Mouse (Mus musculus) midbrain, embryonic 10.5 days (tissue): ENCODE measurements around the gene Larp1. TPM values are rescaled to one million over a fixed set of nuclear protein-coding genes. Genes with fewer than 3 reads are reported as not detected.

ENCODE experiments used
- DNase-seq: peaks from one replicate; pipeline ENCODE4 v3.0.0-alpha.2; 2017; ENCODE audit warnings: low spot score
- H3K27ac ChIP-seq: fragments of 300-500 bp; sonication (generic); replicated peaks from 2 replicates; pipeline ENCODE4 v1.5.1; 2016; ENCODE audit warnings: mild to moderate bottlenecking
- H3K27me3 ChIP-seq: fragments of 300-500 bp; sonication (generic); 2 replicates; pipeline ENCODE4 v1.6.1; 2016; ENCODE audit warnings: low read depth, mild to moderate bottlenecking; ENCODE audit not compliant: poor library complexity, severe bottlenecking
- H3K36me3 ChIP-seq: fragments of 300-500 bp; sonication (generic); 2 replicates; pipeline ENCODE4 v1.6.1; 2016; ENCODE audit warnings: mild to moderate bottlenecking, moderate library complexity
- H3K4me1 ChIP-seq: fragments of 300-500 bp; sonication (generic); 2 replicates; pipeline ENCODE4 v1.6.1; 2016
- H3K4me3 ChIP-seq: fragments of 300-500 bp; sonication (generic); 2 replicates; pipeline ENCODE4 v1.5.1; 2016; ENCODE audit warnings: mild to moderate bottlenecking, moderate library complexity
- H3K9me3 ChIP-seq: fragments of 300-500 bp; sonication (generic); replicated peaks from 2 replicates; pipeline ENCODE4 v1.6.1; 2016; ENCODE audit warnings: mild to moderate bottlenecking
- WGBS: fragments of 180-500 bp; shearing (Covaris S2); methylation state at CpG from one replicate; pipeline ENCODE4 v1.1.7; 2016; 5-methylcytosine and 5-hydroxymethylcytosine counted together
- polyA plus RNA-seq: library from polyadenylated mRNA; unstranded; fragments of >200 nt; fragmentation: Nextera tagmentation; extraction: Ambion mirVana; gene quantifications from 2 replicates; pipeline ENCODE4 v1.2.1, GENCODE M21; 2016

The Larp1 gene
- polyA plus RNA-seq, 1 experiment from 2014 or later: 15.3 TPM

GRCm38 (mm10) chr11:58021095-58021494, 12.2 kb downstream of the Larp1 start:
- Histone ChIP-seq H3K4me3 (no peak overlapping the region), H3K27ac (no peak overlapping the region), H3K36me3 (peaks cover 8% of the 10 kb centered on the region; the same call in 1 of the 2 replicates), H3K4me1 (peaks cover 34% of the 10 kb centered on the region), H3K9me3 (no peaks in the 10 kb centered on the region), H3K27me3 (no peaks in the 10 kb centered on the region)
- no peak for DNase-seq
- 81% methylated on average over 1 of the region's 1 CpGs for WGBS

- no peaks in the 10 kb centered on the region for H3K9me3 ChIP-seq
- no peak overlapping the region for H3K27ac ChIP-seq
- no peak overlapping the region for H3K4me3 ChIP-seq
- no peaks in the 10 kb centered on the region for H3K27me3 ChIP-seq
- H3K4me1 ChIP-seq: peaks cover 29% of the 10 kb centered on the region
- peaks cover 8% of the 10 kb centered on the region; the same call in 1 of the 2 replicates for H3K36me3 ChIP-seq
- DNase-seq: no peak
- WGBS: 56% methylated on average over 2 of the region's 2 CpGs
These were observed 12.8 kb downstream of the Larp1 start for GRCm38 (mm10) chr11:58021618-58022017.

- H3K4me3 ChIP-seq: no peak overlapping the region
- 92% methylated on average over 1 of the region's 1 CpGs for WGBS
- H3K9me3 ChIP-seq: no peaks in the 10 kb centered on the region
- H3K27me3 ChIP-seq: no peaks in the 10 kb centered on the region
- H3K27ac ChIP-seq: no peak overlapping the region
- peaks cover 13% of the 10 kb centered on the region for H3K36me3 ChIP-seq
- H3K4me1 ChIP-seq: peaks cover 17% of the 10 kb centered on the region
- DNase-seq: no peak
These were observed 15.4 kb downstream of the Larp1 start for GRCm38 (mm10) chr11:58024271-58024670.

GRCm38 (mm10) chr11:58024671-58025070, 15.8 kb downstream of the Larp1 start:
- Histone ChIP-seq H3K4me1 (peaks cover 17% of the 10 kb centered on the region), H3K9me3 (no peaks in the 10 kb centered on the region), H3K27me3 (no peaks in the 10 kb centered on the region), H3K36me3 (peaks cover 13% of the 10 kb centered on the region), H3K4me3 (no peak overlapping the region), H3K27ac (no peak overlapping the region)
- no peak for DNase-seq
- WGBS: 79% methylated on average over 2 of the region's 2 CpGs

- no peak overlapping the region for H3K4me3 ChIP-seq
- DNase-seq: no peak
- H3K36me3 ChIP-seq: peaks cover 8% of the 10 kb centered on the region; the same call in 1 of the 2 replicates
- H3K4me1 ChIP-seq: peaks cover 13% of the 10 kb centered on the region
- no peaks in the 10 kb centered on the region for H3K27me3 ChIP-seq
- no peak overlapping the region for H3K27ac ChIP-seq
- 85% methylated on average over 4 of the region's 4 CpGs for WGBS
- H3K9me3 ChIP-seq: no peaks in the 10 kb centered on the region
These were observed 17.0 kb downstream of the Larp1 start for GRCm38 (mm10) chr11:58025881-58026280.

- H3K9me3 ChIP-seq: no peaks in the 10 kb centered on the region
- peaks cover 8% of the 10 kb centered on the region; the same call in 1 of the 2 replicates for H3K36me3 ChIP-seq
- WGBS: 76% methylated on average over 3 of the region's 3 CpGs
- H3K27ac ChIP-seq: no peak overlapping the region
- no peaks in the 10 kb centered on the region for H3K27me3 ChIP-seq
- DNase-seq: no peak
- no peak overlapping the region for H3K4me3 ChIP-seq
- peaks cover 15% of the 10 kb centered on the region for H3K4me1 ChIP-seq
These were observed 17.5 kb downstream of the Larp1 start for GRCm38 (mm10) chr11:58026337-58026736.

- H3K36me3 ChIP-seq: peaks cover 8% of the 10 kb centered on the region; the same call in 1 of the 2 replicates
- no peak for DNase-seq
- WGBS: 73% methylated on average over 1 of the region's 1 CpGs
- H3K4me1 ChIP-seq: peaks cover 10% of the 10 kb centered on the region
- H3K4me3 ChIP-seq: no peak overlapping the region
- no peak overlapping the region for H3K27ac ChIP-seq
- no peaks in the 10 kb centered on the region for H3K27me3 ChIP-seq
- H3K9me3 ChIP-seq: no peaks in the 10 kb centered on the region
These were observed 18.0 kb downstream of the Larp1 start for GRCm38 (mm10) chr11:58026860-58027259.

GRCm38 (mm10) chr11:58028981-58029380, 20.1 kb downstream of the Larp1 start:
- WGBS: 90% methylated on average over 1 of the region's 1 CpGs
- no peak for DNase-seq
- H3K36me3 ChIP-seq: peaks cover 5% of the 10 kb centered on the region; the same call in 1 of the 2 replicates

GRCm38 (mm10) chr11:58029869-58030268, 21.0 kb downstream of the Larp1 start:
- no peaks in the 10 kb centered on the region for H3K27me3 ChIP-seq
- no peak overlapping the region for H3K4me3 ChIP-seq
- peaks cover 6% of the 10 kb centered on the region; the same call in 1 of the 2 replicates for H3K4me1 ChIP-seq
- peaks cover 5% of the 10 kb centered on the region; the same call in 1 of the 2 replicates for H3K36me3 ChIP-seq
- H3K9me3 ChIP-seq: no peaks in the 10 kb centered on the region
- WGBS: 94% methylated on average over 2 of the region's 2 CpGs
- no peak for DNase-seq
- no peak overlapping the region for H3K27ac ChIP-seq

More at GRCm38 (mm10) chr11:58028981-58029380, 20.1 kb downstream of the Larp1 start:
- H3K4me3 ChIP-seq: no peak overlapping the region
- H3K27me3 ChIP-seq: no peaks in the 10 kb centered on the region
- H3K4me1 ChIP-seq: peaks cover 8% of the 10 kb centered on the region; the same call in 1 of the 2 replicates
- no peak overlapping the region for H3K27ac ChIP-seq
- no peaks in the 10 kb centered on the region for H3K9me3 ChIP-seq

- H3K27me3 ChIP-seq: no peaks in the 10 kb centered on the region
- H3K27ac ChIP-seq: no peak overlapping the region
- H3K36me3 ChIP-seq: peaks cover 5% of the 10 kb centered on the region; the same call in 1 of the 2 replicates
- peaks cover 6% of the 10 kb centered on the region; the same call in 1 of the 2 replicates for H3K4me1 ChIP-seq
- WGBS: 74% methylated on average over 6 of the region's 6 CpGs
- H3K9me3 ChIP-seq: no peaks in the 10 kb centered on the region
- no peak for DNase-seq
- no peak overlapping the region for H3K4me3 ChIP-seq
These were observed 22.3 kb downstream of the Larp1 start for GRCm38 (mm10) chr11:58031176-58031575.

GRCm38 (mm10) chr11:58033635-58034034, 24.8 kb downstream of the Larp1 start:
- Histone ChIP-seq H3K9me3 (no peaks in the 10 kb centered on the region), H3K27ac (no peak overlapping the region), H3K4me3 (no peak overlapping the region), H3K27me3 (no peaks in the 10 kb centered on the region), H3K36me3 (no peaks in the 10 kb centered on the region), H3K4me1 (peaks cover 6% of the 10 kb centered on the region; the same call in 1 of the 2 replicates)
- DNase-seq: no peak
- 83% methylated on average over 3 of the region's 3 CpGs for WGBS

- Histone ChIP-seq H3K27me3 (no peaks in the 10 kb centered on the region), H3K9me3 (no peaks in the 10 kb centered on the region), H3K36me3 (peaks cover 36% of the 10 kb centered on the region), H3K27ac (no peak overlapping the region), H3K4me1 (no peaks in the 10 kb centered on the region), H3K4me3 (no peak overlapping the region)
- 77% methylated on average over 1 of the region's 1 CpGs for WGBS
- no peak for DNase-seq
These were observed 30.2 kb downstream of the Larp1 start for GRCm38 (mm10) chr11:58039027-58039426.

GRCm38 (mm10) chr11:58042861-58043431, 34.1 kb downstream of the Larp1 start:
- no peaks in the 10 kb centered on the region for H3K27me3 ChIP-seq
- WGBS: 96% methylated on average over 5 of the region's 5 CpGs

More at GRCm38 (mm10) chr11:58042861-58043431, 34.1 kb downstream of the Larp1 start:
- no peaks in the 10 kb centered on the region for H3K9me3 ChIP-seq
- peaks cover 70% of the 10 kb centered on the region for H3K36me3 ChIP-seq
- no peak overlapping the region for H3K4me3 ChIP-seq
- no peak overlapping the region for H3K27ac ChIP-seq
- H3K4me1 ChIP-seq: no peaks in the 10 kb centered on the region
- DNase-seq: no peak
